Mouse (Mus musculus): ENCODE data around the gene Lama4.

GRCm38 (mm10) chr10:39014836-39015235 is 49.5 kb downstream of the Lama4 start:
- TF ChIP-seq CTCF (IDR thresholded peaks at IDR 0.05; ENCODE audit: low read depth, low read length) (no peak), POLR2A (IDR thresholded peaks at IDR 0.05; ENCODE audit: borderline replicate concordance, low read depth, low read length) (no peak)
